Mouse (Mus musculus) kidney, adult 9 months (tissue): ENCODE data around the gene Gm20812.
"Not testable (repeated sequence)": the region's sequence is repeated elsewhere in the genome, so short reads cannot be mapped to it uniquely, and the experiment has no call there.

Experiments
- DNase-seq: peaks from one replicate; pipeline ENCODE4 v3.0.0; 2022

Gm20812 gene

DNA sequence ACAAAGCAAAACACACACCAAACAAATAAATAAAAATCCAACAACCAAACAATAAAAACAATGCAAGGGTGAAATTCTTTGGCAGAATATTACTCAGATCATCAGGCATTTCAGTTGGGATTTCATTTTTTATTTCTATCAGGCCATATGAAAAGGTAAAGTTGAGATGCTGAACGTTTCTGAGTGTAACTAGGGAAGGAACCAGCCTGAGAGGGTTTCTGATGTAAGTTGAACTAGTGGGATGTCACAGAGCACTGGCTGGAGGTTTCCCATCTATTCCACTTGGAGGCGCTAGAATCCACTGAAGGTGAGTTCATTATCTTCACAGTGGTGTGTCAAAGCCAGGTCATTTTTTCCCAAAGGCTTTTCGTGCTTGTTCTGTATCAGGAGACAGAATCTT, at the start of gene Gm20812:
TSS of gene Gm20812 (plus strand) at position 301 of the 400 bp plus-strand sequence.
- DNase-seq, result not testable (repeated sequence)
